Mouse (Mus musculus) heart, postnatal 0 days (tissue): Measurements from ENCODE around the gene Pacsin2. TPM values are rescaled to one million over a fixed set of nuclear protein-coding genes. Genes with fewer than 3 reads are reported as not detected.
A peak's percentile ranks its signal among the peaks of the same experiment; 100 is the strongest.

Experiments
- ATAC-seq: fragments of 200-750 bp; cut with Nextera tagmentation; 2 replicates; pipeline ENCODE4 v1.8.0; 2017; ENCODE audit warnings: low read depth, moderate number of reproducible peaks, moderate library complexity; ENCODE audit not compliant: insufficient read depth
- DNase-seq: peaks from one replicate; pipeline ENCODE4 v3.0.0-alpha.2; 2016; ENCODE audit warnings: low spot score
- H3K27ac ChIP-seq: fragments of 300-500 bp; sonication (generic); 2 replicates; pipeline ENCODE4 v1.5.1; 2014; ENCODE audit warnings: low read depth, mild to moderate bottlenecking
- H3K27me3 ChIP-seq: fragments of 300-500 bp; sonication (generic); 2 replicates; pipeline ENCODE4 v1.6.1; 2014; ENCODE audit warnings: low read length, mixed read lengths; ENCODE audit not compliant: control insufficient read depth, insufficient read depth
- H3K36me3 ChIP-seq: fragments of 300-500 bp; sonication (generic); replicated peaks from 2 replicates; pipeline ENCODE4 v1.6.1; 2014; ENCODE audit warnings: low read length, mixed read lengths; ENCODE audit not compliant: control insufficient read depth, insufficient read depth
- H3K4me1 ChIP-seq: fragments of 300-500 bp; sonication (generic); 2 replicates; pipeline ENCODE4 v1.6.1; 2014; ENCODE audit warnings: antibody characterized with exemption; ENCODE audit not compliant: control insufficient read depth, insufficient read depth
- H3K4me2 ChIP-seq: fragments of 300-500 bp; sonication (generic); 2 replicates; pipeline ENCODE4 v1.6.1; 2014; ENCODE audit warnings: low read depth, mild to moderate bottlenecking, low read length, moderate library complexity
- H3K4me3 ChIP-seq: fragments of 300-500 bp; sonication (generic); 2 replicates; pipeline ENCODE4 v1.5.1; 2014; ENCODE audit warnings: low read depth, low read length
- H3K9ac ChIP-seq: fragments of 300-500 bp; sonication (generic); replicated peaks from 2 replicates; pipeline ENCODE4 v1.6.1; 2014; ENCODE audit warnings: low read depth, low read length, mixed read lengths
- H3K9me3 ChIP-seq: fragments of 300-500 bp; sonication (generic); replicated peaks from 2 replicates; pipeline ENCODE4 v1.6.1; 2016; ENCODE audit warnings: low read length; ENCODE audit not compliant: control insufficient read depth
- CTCF ChIP-seq: IDR thresholded peaks from 2 replicates; pipeline ENCODE4 v1.5.1; 2016; ENCODE audit warnings: antibody characterized with exemption, control low read depth, low read depth
- EP300 ChIP-seq: IDR thresholded peaks from 2 replicates; pipeline ENCODE4 v1.6.1; 2016; ENCODE audit warnings: antibody characterized with exemption, low read depth
- WGBS: fragments of 180-500 bp; shearing (Covaris S2); extraction: QIAGEN DNeasy Blood & Tissue Kit; methylation state at CpG from one replicate; pipeline ENCODE4 v1.1.7; 2014; 5-methylcytosine and 5-hydroxymethylcytosine counted together
- polyA plus RNA-seq: library from polyadenylated mRNA; unstranded; fragments of >200 nt; fragmentation: Nextera tagmentation; extraction: Ambion mirVana; gene quantifications from 2 replicates; pipeline ENCODE4 v1.2.1, GENCODE M21; 2015
- total RNA-seq: library from RNA; depleted of rRNA; stranded (reverse); fragments of >200 nt; gene quantifications from 2 replicates; pipeline ENCODE4 v1.2.3, GENCODE M21; 2014; ENCODE audit warnings: low replicate concordance

The Pacsin2 gene
- total and polyA plus RNA-seq, 2 experiments from 2014 or later, result 63.3 to 78.0 TPM

DNA sequence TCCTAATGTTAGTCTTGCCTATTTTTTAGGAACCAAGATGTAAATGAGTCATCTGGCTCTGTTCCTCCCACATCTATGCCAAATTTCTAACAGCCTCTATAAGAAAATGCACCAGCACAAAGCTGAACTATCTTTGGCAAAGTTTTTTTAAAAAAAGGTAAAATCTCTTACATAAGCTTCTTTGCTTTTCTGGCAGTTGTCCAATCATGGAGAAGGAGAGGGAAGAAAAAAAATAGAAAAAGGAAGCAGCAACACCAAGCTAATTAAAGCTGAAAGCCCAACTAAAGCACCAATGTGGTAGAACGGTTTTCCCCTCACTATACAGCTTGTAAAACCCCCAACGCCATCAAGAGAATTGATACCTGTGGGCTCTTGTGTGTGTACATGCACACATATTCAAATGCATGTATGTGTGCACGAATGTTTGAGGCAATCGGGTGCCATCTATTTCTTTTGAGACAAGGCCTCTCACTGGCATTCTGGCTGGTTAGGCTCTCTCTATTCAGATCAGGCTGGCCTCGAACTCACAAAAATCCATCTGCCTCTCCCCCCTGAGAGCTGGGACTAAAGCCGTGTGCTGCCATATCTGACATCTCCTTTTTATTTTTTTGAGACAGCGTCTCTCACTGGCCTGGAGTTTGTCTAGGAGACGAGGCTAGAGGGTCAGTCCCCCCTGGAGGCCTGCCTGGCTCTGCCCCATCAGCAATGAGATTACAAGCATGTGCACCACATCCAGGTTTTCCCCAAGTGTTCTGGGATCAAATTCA lies 28.9 kb downstream of the Pacsin2 start:
- ATAC-seq, result no peak
- no peak overlapping the region for H3K4me2 ChIP-seq
- TF ChIP-seq EP300 (no peak), CTCF (no peak)
- H3K27me3 ChIP-seq, result no peaks in the 10 kb centered on the region
- 66% methylated on average over 8 of the region's 8 CpGs for WGBS
- H3K9ac ChIP-seq, result no peak overlapping the region
- H3K4me3 ChIP-seq, result no peak overlapping the region
- H3K4me1 ChIP-seq, result peaks cover 49% of the 10 kb centered on the region
- H3K36me3 ChIP-seq, result no peaks in the 10 kb centered on the region
- no peaks in the 10 kb centered on the region for H3K9me3 ChIP-seq
- no peak for DNase-seq
- no peak overlapping the region for H3K27ac ChIP-seq

DNA sequence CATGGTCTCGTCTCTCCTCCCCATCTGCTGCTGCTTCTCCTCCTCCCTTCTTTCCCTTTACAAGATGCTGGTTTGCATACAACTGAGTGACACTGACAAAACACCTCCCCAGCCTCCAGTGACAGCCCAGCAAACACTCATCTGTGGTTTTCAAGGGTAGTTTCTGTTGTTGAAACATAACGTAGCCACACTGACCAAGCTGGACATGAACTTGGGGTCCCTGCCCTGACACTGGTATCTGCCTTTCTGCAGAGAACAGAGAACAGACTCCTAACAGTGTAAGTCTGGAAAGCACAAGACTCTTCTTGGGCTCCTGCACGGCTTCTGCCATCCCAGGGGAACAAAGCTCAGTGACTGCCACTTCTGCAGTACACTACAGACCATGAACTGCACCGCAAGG lies 29.7 kb downstream of the Pacsin2 start:
- Histone ChIP-seq H3K36me3 (no peaks in the 10 kb centered on the region), H3K9ac (no peak overlapping the region), H3K4me1 (peaks cover 49% of the 10 kb centered on the region), H3K27ac (0 out of 2 replicates have a peak overlapping the region, but pooled peaks have one; percentile 4), H3K4me3 (no peak overlapping the region), H3K27me3 (no peaks in the 10 kb centered on the region), H3K9me3 (no peaks in the 10 kb centered on the region), H3K4me2 (no peak overlapping the region)
- ATAC-seq, result no peak
- DNase-seq, result no peak
- WGBS, result 66% methylated on average over 4 of the region's 4 CpGs
- TF ChIP-seq EP300, result no peak
- no peak for TF ChIP-seq CTCF

DNA sequence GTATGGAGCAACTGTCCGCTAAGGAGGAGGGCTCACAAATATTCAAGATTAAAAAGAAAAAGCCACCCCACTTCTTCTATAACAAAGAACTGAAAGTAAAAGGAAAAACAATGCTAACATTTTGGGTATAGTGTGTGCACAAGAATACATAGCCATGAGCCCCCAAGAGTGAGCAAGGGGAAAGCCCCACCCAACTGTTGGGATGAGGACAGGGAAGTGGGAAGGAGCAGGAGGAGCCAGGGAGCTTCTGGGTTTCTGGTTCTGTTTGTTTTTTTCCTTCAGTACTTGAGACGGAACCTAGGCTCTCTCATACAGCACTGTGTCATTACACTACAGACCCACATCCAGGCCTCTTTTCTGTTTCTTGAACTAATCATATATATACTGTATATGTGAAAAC lies 31.1 kb downstream of the Pacsin2 start:
- Histone ChIP-seq H3K36me3 (no peaks in the 10 kb centered on the region), H3K4me1 (peaks cover 59% of the 10 kb centered on the region), H3K4me2 (peak overlapping the region; percentile 44; the same call in 1 of the 2 replicates), H3K27ac (peak overlapping the region; percentile 84), H3K4me3 (no peak overlapping the region), H3K9me3 (no peaks in the 10 kb centered on the region), H3K9ac (peak overlapping the region; percentile 36), H3K27me3 (no peaks in the 10 kb centered on the region)
- WGBS, result 56% methylated on average over 2 of the region's 2 CpGs
- ATAC-seq (no peak), DNase-seq (no peak)
- TF ChIP-seq CTCF (no peak), EP300 (no peak)

DNA sequence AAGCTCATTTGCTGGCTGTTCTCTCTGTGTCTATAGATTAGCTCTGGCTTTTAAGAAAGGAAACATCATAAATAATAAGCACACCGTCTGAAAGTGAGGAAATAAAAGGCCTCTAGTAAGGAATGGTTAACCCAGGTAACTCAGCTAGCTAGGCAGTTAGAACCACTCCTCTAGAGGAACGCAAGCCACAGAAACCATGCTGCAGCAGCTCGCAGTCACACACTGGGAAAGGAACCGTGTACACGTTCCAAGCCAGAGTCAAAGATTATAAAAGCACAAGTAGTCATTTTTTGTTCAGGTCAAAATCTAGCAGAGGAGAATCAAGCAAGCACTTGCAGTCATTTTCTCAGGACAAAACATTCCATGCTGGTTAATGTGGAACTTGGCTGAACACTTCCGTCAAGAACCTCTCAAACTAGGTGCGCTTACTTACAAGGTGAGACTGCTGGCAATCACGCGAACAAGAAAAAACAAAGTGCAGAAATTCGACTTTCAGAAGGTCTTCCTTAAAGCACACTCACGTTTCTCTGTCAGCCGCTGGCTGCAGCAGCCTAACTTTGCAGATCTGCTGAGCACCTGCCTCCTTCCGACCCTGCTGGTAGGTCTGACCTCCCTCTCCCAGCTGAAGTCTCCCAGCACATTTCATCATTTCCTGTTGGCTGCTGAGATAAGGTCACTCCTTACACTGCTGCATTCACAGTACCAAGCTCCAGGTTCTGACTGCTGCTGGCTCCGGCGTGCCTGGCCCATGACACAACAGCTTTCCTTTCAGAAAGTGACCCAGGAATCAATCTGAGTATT lies 32.0 kb downstream of the Pacsin2 start:
- 17% methylated on average over 15 of the region's 15 CpGs for WGBS
- peak overlapping the region; percentile 84 for H3K27ac ChIP-seq
- DNase-seq, result peak; percentile 76

DNA sequence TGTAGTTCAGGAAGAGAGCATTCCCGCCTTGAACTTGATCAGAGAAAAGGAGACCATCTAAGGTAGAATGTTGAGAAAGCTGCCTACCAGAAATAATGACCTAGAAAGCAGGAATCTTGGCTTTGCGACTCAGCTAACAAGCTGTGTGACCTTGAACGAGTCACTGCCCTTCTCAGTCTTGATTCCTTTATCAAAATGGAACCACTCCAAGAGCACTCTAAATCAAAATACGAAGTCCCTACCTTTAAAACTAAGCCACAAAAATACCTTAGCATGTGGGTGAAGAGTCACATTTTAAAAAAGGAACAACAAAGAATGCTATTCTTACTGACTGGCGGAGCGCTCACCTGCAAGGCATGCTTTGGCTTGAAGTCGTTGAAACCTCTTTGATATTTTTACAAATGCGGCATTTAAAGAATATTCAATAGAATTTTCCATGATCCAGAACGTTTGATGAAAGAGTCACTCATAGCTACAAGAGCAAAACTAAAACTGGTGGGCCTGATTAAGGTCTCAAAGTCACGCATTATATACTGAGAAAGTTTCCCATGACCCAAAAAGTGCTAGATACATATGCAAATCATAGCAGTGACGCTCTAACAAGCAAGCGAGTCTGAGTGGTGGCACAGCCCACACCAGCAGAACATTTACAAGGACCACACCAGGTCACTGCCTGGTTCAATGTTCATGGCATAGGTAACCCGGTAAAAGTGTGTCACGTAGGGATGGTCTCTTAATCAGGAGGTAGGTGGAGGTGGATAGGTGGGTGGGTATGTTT lies 33.2 kb downstream of the Pacsin2 start:
- peaks cover 80% of the 10 kb centered on the region for H3K4me1 ChIP-seq
- ATAC-seq (no peak), DNase-seq (no peak)
- no peak overlapping the region for H3K4me2 ChIP-seq
- 67% methylated on average over 14 of the region's 14 CpGs for WGBS
- no peak overlapping the region for H3K4me3 ChIP-seq
- H3K27ac ChIP-seq, result peak overlapping the region; percentile 84
- H3K9me3 ChIP-seq, result no peaks in the 10 kb centered on the region
- H3K27me3 ChIP-seq, result no peaks in the 10 kb centered on the region
- TF ChIP-seq CTCF (no peak), EP300 (no peak)
- H3K36me3 ChIP-seq, result no peaks in the 10 kb centered on the region
- H3K9ac ChIP-seq, result no peak overlapping the region

More for the DNA sequence above, 32.0 kb downstream of the Pacsin2 start:
- Histone ChIP-seq H3K4me3 (peak overlapping the region; percentile 19), H3K9me3 (no peaks in the 10 kb centered on the region), H3K36me3 (no peaks in the 10 kb centered on the region), H3K9ac (peak overlapping the region; percentile 36), H3K27me3 (no peaks in the 10 kb centered on the region), H3K4me2 (peak overlapping the region; percentile 44), H3K4me1 (peaks cover 68% of the 10 kb centered on the region)
- peak; percentile 85 for ATAC-seq
- TF ChIP-seq CTCF (no peak), EP300 (no peak)
